Mouse (Mus musculus) lung, postnatal 36 days (tissue): ENCODE data around the gene Gltp.

Experiments
- DNase-seq: peaks from one replicate; pipeline ENCODE4 v3.0.0; 2022; ENCODE audit warnings: mixed read lengths

Gene Gltp

DNA sequence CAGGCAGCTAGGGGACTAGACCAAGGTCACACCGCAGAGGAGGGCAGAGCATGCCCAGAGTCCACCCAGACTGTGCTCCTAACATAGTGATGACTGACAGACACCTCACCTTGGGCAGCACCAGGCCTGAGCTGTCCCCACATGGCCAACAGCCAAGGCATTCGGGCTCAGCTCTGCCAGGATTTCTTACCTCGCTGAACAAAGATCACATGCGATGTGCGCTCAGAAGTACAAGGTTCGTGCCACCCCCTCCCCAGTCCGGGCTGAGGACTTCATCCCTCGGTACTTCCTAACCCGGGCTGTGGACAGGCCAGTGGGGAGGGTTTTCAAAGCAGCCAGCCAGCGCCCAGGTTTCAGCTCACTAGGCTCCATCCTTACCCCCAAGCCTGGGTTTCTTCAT lies 33.4 kb downstream of the Gltp start:
- DNase-seq = no peak

DNA sequence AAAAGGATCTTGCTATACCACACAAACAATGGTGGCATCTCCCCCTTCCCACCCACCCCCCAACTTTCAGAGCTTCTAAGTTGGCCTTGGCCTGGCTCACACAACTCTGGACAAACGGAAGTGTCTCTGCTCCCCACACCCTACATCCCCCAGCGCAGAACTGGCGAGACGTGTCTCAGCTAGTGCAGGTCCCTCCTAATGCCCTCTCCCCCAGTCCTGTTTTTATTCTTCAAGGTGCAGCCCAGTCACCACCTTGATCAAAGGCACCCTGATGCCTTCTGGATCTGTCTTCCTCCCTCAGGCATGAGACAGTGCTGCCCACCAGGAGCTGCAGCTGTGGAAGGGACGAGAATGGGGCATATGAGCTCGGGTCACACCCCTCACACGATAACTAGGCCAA lies 34.5 kb downstream of the Gltp start:
- DNase-seq = no peak

- no peak for DNase-seq
Measured at GRCm38 (mm10) chr5:114655721-114656120, 35.1 kb downstream of the Gltp start.

DNA sequence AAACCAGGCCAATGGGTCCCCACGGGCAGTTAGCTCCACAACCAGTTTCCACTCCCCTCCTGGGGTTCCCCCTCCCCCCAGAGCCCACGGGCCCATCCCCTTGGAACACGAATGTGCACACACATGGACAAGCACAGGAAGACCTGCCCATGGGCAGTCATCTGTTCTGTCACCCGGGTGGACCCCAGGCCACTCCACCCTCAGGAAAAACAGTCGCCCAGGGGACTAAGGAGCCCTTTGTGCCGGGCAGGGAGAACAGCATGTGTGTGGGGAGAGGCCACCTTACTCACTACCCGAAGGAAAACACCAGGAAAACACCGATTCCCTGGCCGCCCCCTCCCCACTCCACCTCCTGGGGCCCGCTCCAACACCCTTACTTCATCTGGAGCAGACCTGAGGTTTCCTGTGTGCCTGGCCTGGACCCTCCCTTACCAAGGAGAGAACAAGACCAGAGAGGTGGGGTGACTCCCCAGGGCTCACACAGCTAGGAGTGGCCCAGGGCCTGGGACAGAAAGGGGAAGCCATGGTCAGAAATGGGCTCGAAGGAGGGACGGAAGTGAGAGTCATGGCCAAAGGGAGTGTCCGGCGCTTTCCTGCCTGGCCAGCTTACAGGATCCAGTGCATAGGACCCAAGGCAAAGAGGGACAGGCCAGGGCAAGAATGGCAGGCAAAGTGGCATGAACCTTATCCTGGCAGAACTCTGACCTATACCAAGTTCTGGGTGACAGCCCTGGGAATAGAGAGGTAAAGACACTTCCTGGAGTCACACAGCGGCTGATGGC lies 36.9 kb downstream of the Gltp start:
- peak; percentile 60 for DNase-seq

DNA sequence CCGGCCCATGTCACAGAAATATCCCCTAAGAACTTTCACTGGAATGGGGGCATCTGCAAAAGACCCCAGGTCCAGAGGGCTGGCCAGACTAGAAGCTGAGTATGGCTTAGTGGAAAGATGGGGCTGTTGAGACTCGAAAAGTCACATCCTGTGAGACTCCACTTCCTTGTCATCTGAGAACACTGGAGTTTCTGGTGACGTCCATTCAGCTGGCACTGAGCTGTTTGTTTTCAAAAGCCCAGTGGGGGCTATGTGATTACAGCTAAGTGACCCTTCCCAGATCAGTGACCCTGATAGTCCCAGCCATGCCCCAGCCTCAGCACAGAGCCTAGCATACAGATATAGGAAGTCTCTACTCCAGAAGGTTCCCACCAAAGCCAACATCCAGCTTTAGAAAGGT lies 39.3 kb downstream of the Gltp start:
- DNase-seq = no peak

DNA sequence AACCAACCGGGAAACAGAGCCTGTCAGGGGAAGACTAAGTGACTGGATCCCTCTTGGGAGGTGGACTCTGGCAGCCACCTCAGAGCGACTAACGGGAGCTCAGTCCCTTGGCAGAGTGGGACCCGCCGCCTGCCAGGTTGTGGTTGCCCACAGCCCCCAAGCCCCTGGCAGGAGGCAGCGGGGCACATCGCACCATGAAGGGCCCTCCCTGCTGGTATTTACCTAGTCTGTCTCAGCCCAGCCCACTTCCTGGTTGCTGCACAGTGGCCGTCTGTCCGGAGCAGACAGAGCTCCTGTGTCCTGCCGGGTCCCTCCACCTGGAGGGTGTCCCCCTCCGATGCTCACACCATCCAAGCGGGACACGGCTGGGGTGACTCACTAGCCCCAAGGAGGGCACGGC lies 39.8 kb downstream of the Gltp start:
- DNase-seq = no peak

- peak; percentile 63 for DNase-seq
Measured at GRCm38 (mm10) chr5:114648728-114649311, 42.0 kb downstream of the Gltp start.

- DNase-seq = peak; percentile 72
Measured at GRCm38 (mm10) chr5:114647211-114647974, 43.4 kb downstream of the Gltp start.

DNA sequence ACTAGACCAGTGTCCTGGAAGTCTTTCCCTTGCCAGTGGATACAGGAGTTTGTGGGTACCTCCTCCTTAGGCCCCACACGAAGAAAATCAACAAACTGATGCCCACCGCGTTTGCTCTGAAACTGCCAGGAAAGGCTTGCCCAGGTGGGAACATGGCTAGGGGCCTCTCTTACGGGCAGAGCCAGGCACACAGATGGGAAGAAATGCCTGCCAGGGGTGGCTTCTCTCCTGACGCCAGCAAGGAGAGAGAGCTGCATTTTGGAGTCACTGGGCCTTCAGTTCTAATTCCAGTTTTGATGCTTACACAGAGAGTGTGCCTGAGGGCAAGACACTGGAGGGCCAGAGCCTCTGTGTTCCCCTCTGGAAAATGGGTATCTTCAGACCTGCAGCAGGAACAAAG lies 44.9 kb downstream of the Gltp start:
- no peak for DNase-seq

GRCm38 (mm10) chr5:114644918-114645317 lies 45.9 kb downstream of the Gltp start:
- DNase-seq = no peak

DNA sequence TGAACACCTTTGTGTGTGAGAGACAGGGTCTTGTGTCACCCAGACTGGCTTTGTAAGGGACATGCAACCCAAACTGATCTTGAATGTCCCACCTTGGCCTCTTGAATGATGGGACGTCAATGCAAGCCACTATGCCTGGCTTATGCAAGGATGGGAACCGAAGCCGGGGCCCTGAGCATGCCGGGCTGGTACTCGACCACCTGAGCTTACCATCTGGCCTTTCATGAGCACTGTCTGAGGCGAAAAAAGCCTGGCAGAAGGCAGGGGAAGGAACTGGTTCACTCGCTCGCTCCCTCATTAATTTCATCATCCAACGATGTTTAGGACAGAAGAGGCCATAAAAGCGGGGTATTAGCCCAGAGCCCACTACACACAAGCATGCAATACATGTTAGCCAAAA lies 50.0 kb downstream of the Gltp start:
- no peak for DNase-seq

- no peak for DNase-seq
Measured at GRCm38 (mm10) chr5:114639645-114639957, 51.2 kb downstream of the Gltp start.

DNA sequence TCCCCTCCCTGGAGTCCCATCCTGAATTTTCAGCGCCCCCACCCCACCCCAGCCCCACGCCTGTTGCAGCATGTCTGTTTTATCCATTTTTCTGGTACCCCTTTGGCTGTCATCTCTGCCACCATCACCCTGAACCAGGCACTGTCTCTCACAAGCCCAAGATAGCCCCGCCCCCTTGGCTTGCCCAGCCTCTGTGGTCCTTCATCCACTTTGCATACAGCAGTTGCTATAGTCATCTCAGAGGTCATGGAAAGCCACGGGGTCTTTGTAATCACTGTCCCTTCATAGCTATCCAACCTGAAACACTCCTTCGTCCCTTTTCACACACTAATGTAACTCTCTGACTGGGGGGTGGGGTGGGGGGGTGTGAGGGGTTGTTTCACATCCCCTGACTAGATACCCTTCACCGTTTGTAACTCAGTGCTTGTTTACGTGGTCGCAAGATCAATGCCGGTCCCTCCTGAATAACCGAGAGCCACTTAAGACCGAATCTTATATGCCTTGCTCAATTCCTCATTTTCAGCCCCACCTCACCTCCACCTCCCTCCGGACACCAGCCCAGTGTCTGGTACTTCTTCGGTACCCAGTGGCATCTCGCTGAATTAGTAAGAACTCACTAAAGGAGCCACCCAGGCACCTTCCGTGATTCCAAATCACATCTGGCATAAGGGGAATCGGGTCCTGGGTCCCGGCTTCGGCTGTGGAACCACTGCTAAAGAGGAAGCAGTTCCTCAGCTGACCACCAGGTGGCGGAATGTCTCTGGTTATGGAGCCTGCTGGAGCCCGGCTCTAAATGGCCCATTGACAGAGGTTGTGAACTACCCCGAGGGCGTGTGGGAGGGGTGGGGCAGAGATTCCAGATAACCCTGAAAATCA lies 51.8 kb downstream of the Gltp start:
- peak; percentile 96 for DNase-seq

DNA sequence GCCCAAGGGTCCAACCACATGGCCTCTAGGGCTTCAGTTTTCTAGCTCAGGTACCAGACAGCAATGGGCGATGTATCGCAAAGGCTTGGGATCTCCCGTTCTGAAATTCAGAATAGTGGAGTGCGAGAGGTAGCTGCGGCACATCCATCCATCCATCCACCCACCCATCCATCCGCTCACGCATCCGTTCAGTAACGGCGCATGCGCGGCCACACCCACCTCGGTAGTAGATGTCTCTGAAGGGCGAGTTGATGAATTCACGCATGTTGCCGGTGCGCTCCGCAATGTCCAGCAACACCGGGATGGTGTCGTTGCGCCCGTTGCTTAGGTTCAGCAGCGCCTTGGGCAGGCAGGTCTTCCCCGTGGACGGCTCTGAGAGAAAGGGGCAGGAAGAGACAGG lies 54.7 kb downstream of the Gltp start:
- no peak for DNase-seq

DNA sequence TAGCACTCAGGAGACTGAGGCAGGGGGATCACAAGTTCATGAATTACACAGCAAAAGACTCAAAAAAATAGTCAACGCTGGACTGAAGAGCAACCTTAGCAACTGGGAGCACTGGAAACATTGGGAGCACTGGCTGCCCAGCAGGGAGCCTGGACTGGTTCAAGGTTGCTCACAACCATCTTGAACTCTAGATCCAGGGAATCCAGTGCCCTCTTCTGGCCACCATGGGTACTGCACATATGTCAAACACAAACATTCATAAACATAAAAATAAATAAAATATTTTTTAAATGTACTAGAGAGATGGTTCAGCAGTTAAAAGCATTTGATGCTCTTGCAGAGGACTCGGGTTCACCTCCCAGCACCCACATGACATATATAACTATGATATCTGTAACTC lies 59.4 kb downstream of the Gltp start:
- DNase-seq = peak; percentile 38

GRCm38 (mm10) chr5:114625590-114625989 lies 65.2 kb downstream of the Gltp start:
- DNase-seq = peak; percentile 67

DNA sequence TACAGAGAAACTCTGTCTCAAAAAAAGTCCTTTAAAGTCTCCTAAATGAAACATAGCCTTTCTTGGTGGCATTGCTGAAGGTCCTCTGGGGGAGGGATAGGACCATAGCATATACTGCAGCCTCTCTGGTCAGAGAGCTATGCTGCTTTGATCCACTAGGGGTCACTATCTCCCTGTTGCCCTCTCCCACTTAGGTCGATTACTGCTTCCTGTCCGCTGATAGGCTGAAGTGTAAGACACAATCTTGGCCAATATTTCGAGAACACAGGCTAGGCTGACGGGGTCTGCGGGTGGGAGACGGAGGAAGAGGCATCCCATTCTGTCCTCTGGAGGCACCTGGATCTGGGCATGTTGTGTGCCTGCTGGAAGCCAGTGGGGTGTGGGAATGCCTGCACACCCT lies 70.5 kb downstream of the Gltp start:
- DNase-seq = peak; percentile 32
